Comparison of ENCODE assay signal across 12 mouse cellular contexts in the genomic region with DNA sequence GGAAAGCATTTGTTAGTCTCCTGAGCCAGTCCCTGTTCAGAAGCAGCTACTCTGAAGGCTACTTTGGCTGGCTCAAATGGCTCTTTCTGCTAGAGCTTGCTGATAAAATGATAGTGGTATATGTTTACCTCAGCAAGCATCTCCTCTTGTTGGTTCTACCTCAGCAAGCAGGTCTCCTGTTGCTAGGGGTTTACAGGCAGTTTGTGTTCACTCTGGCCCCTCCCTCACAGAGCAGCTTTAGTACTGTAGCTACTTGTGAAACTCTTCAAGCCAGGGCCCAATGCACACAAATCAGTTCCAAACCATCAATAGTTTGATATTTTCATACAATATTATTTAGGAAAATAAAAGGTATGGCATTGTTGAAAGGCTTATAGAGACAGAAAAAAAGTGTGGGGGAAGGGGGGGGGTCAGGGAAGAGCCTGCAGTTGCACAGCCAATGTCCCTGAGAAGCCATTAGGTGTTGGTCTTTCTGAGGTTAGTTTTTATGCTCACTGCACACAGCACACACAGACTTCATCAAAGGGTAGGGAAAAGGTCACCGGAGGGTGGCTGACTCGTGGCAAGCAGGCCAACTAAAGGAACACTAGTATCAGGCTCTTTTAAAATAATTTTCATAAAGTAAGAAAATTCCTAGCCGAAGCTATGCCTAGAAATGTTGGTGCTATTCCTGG.
DNase-seq lines count a peak whose midpoint lies in the region; ATAC-seq and TF ChIP-seq lines count a peak whose summit lies in the region.
"Had no signal": no experiment of that assay in that cellular context is flagged by ENCODE, and none has a peak within 500 bp of the region (broad histone marks: within the 10 kb centered on the region; RNA-seq: fewer than 3 reads in every experiment).

No protein-coding gene starts in this region.

- no peaks in the 10 kb centered on the region for H3K36me3 ChIP-seq in heart, embryonic 13.5 days
- no peaks in the 10 kb centered on the region for H3K36me3 ChIP-seq in midbrain, embryonic 16.5 days (ENCODE audit: control insufficient read depth, insufficient read depth, low read length)
- H3K36me3 ChIP-seq in midbrain, postnatal 0 days (ENCODE audit: insufficient read depth, low read length) = no peaks in the 10 kb centered on the region
- H3K36me3 ChIP-seq in kidney, embryonic 15.5 days = no peaks in the 10 kb centered on the region
- H3K36me3 ChIP-seq: heart, embryonic 12.5 days had no signal

- ATAC-seq in heart, embryonic 13.5 days (ENCODE audit: extremely low read depth, insufficient number of reproducible peaks, low FRiP score, low TSS enrichment) = no peak
- no peak for ATAC-seq in midbrain, embryonic 16.5 days
- ATAC-seq in midbrain, postnatal 0 days (ENCODE audit: low FRiP score) = no peak
- ATAC-seq in kidney, embryonic 15.5 days (replicated peaks; ENCODE audit: low FRiP score) = peak; percentile 59
- ATAC-seq: CD4-positive, CD25-positive, alpha-beta regulatory T cell, adult 4 months; Patski had no signal

- H3K27me3 ChIP-seq in heart, embryonic 13.5 days (replicated peaks) = no peaks in the 10 kb centered on the region
- no peaks in the 10 kb centered on the region for H3K27me3 ChIP-seq in midbrain, embryonic 16.5 days (ENCODE audit: control insufficient read depth, insufficient read depth, low read depth, low read length)
- H3K27me3 ChIP-seq in midbrain, postnatal 0 days (ENCODE audit: insufficient read depth, low read length) = no peaks in the 10 kb centered on the region
- H3K27me3 ChIP-seq in kidney, embryonic 15.5 days = no peaks in the 10 kb centered on the region
- H3K27me3 ChIP-seq: heart, embryonic 12.5 days; Patski had no signal

- peaks cover 4% of the 10 kb centered on the region; the same call in 1 of the 2 replicates for H3K9me3 ChIP-seq in heart, embryonic 13.5 days
- no peaks in the 10 kb centered on the region for H3K9me3 ChIP-seq in midbrain, embryonic 16.5 days (replicated peaks; ENCODE audit: control insufficient read depth, low read length, poor library complexity, severe bottlenecking)
- H3K9me3 ChIP-seq in midbrain, postnatal 0 days (ENCODE audit: low read length) = no peaks in the 10 kb centered on the region
- no peaks in the 10 kb centered on the region for H3K9me3 ChIP-seq in kidney, embryonic 15.5 days (replicated peaks)

- H3K4me3 ChIP-seq in heart, embryonic 13.5 days = no peak overlapping the region
- no peak overlapping the region for H3K4me3 ChIP-seq in midbrain, embryonic 16.5 days (ENCODE audit: low read depth, low read length)
- H3K4me3 ChIP-seq in midbrain, postnatal 0 days (ENCODE audit: low read depth, low read length) = no peak overlapping the region
- H3K4me3 ChIP-seq in kidney, embryonic 15.5 days (replicated peaks) = no peak overlapping the region
- H3K4me3 ChIP-seq: heart, embryonic 12.5 days; layer of hippocampus, adult 2 months had no signal

- H3K4me1 ChIP-seq in heart, embryonic 13.5 days = peaks cover 36% of the 10 kb centered on the region
- peaks cover 10% of the 10 kb centered on the region for H3K4me1 ChIP-seq in midbrain, embryonic 16.5 days (ENCODE audit: control insufficient read depth, insufficient read depth, low read length)
- peaks cover 2% of the 10 kb centered on the region; the same call in 1 of the 2 replicates for H3K4me1 ChIP-seq in midbrain, postnatal 0 days (ENCODE audit: insufficient read depth, low read length)
- peaks cover 44% of the 10 kb centered on the region for H3K4me1 ChIP-seq in kidney, embryonic 15.5 days

- WGBS in heart, embryonic 13.5 days = 63% methylated on average over 3 of the region's 3 CpGs
- 52% methylated on average over 3 of the region's 3 CpGs for WGBS in midbrain, embryonic 16.5 days
- WGBS in midbrain, postnatal 0 days = 63% methylated on average over 3 of the region's 3 CpGs
- WGBS in kidney, embryonic 15.5 days = 41% methylated on average over 3 of the region's 3 CpGs

- no peak overlapping the region for H3K27ac ChIP-seq in heart, embryonic 13.5 days (replicated peaks)
- peak overlapping the region; percentile 19; the same call in 1 of the 2 replicates for H3K27ac ChIP-seq in midbrain, embryonic 16.5 days (ENCODE audit: low read length)
- H3K27ac ChIP-seq in midbrain, postnatal 0 days (ENCODE audit: low read depth, low read length) = no peak overlapping the region
- H3K27ac ChIP-seq in kidney, embryonic 15.5 days = peak overlapping the region; percentile 85
- H3K27ac ChIP-seq: layer of hippocampus, adult 2 months had no signal

- no peak for TF ChIP-seq CTCF in midbrain, postnatal 0 days (IDR thresholded peaks at IDR 0.05)

- peak overlapping the region; percentile 54; the same call in 1 of the 2 replicates for H3K9ac ChIP-seq in heart, embryonic 13.5 days
- no peak overlapping the region for H3K9ac ChIP-seq in midbrain, embryonic 16.5 days (ENCODE audit: low read depth, low read length)
- H3K9ac ChIP-seq in midbrain, postnatal 0 days (replicated peaks; ENCODE audit: low read length, poor library complexity, severe bottlenecking) = no peak overlapping the region
- no peak overlapping the region for H3K9ac ChIP-seq in kidney, embryonic 15.5 days
- H3K9ac ChIP-seq: heart, embryonic 12.5 days had no signal

- H3K4me2 ChIP-seq in heart, embryonic 13.5 days = peak overlapping the region; percentile 38; the same call in 1 of the 2 replicates
- no peak overlapping the region for H3K4me2 ChIP-seq in midbrain, embryonic 16.5 days (ENCODE audit: low read length)
- H3K4me2 ChIP-seq in midbrain, postnatal 0 days (ENCODE audit: low read depth, low read length, poor library complexity, severe bottlenecking) = no peak overlapping the region
- peak overlapping the region; percentile 9 for H3K4me2 ChIP-seq in kidney, embryonic 15.5 days

- no peak for DNase-seq in heart, adult 8-10 months (ENCODE audit: low spot score)
- no peak for DNase-seq in midbrain, postnatal 0 days (ENCODE audit: low spot score)
- DNase-seq in left cerebral cortex, adult 11 months (ENCODE audit: low spot score) = no peak
- no peak for DNase-seq in cerebellum, postnatal 10 days
- DNase-seq: thymus, adult 18-20 months had no signal

Comparison
In these comparisons a context has a peak if more than half of its experiments do, and no peak if none do; other contexts are left out.
1. H3K27ac ChIP-seq: peak in midbrain, embryonic 16.5 days (single experiment) and kidney, embryonic 15.5 days (single experiment); none in heart, embryonic 13.5 days (single experiment) and midbrain, postnatal 0 days (single experiment).
2. H3K4me2 ChIP-seq: peak in heart, embryonic 13.5 days (single experiment) and kidney, embryonic 15.5 days (single experiment); none in midbrain, embryonic 16.5 days (single experiment) and midbrain, postnatal 0 days (single experiment).